Mouse (Mus musculus): ENCODE results near the gene Slc13a4.

DNA sequence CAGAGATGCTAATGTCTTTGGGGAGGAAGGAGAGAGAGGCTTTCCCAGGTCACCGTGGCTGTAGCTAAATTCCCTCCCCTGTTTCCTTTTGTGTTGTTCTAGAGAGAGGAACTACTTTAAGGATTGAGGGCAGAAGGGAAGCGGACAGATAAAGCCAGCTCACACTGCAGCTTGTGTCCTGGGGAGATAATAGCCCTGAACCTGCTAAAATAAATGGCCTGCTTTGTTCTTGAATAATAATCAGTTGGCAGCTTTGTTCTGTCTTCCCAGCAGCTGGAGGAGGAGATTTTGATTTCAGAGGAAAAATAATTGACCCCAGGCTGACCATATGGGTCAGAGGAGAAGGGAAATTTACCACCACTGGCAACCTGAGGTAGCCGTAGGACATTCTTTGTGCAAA lies 30.7 kb upstream of the Slc13a4 start:
- no peak for TF ChIP-seq CTCF (IDR thresholded peaks at IDR 0.05; ENCODE audit: low read depth)
- TF ChIP-seq EP300 (optimal IDR thresholded peaks at IDR 0.05): no peak

All from stomach, postnatal 0 days (tissue).